Mouse (Mus musculus) left cerebral cortex, postnatal 4 days (tissue): ENCODE measurements around the gene Erp44. TPM values are rescaled to one million over a fixed set of nuclear protein-coding genes. Genes with fewer than 3 reads are reported as not detected.
A peak's percentile ranks its signal among the peaks of the same experiment; 100 is the strongest.

Source experiments
- DNase-seq: peaks from one replicate; pipeline ENCODE4 v3.0.0-alpha.2; 2022
- intact Hi-C: fragments of 180-260 bp; cut with DNase I; formaldehyde crosslinking; loops from one replicate; pipeline ENCODE4 v1.15.1; 2025
- total RNA-seq, 2 experiments: library from RNA; stranded (reverse); gene quantifications; 2 replicates each; pipeline ENCODE4 v1.2.3; 2021

Gene Erp44
- total RNA-seq, 2 experiments from 2014 or later: 36.4 to 38.1 TPM

- DNase-seq: no peak
- intact Hi-C loops: no loop called here
These were observed 36.9 kb downstream of the Erp44 start for GRCm38 (mm10) chr4:48242482-48242881.

GRCm38 (mm10) chr4:48239046-48239445 lies 40.3 kb downstream of the Erp44 start:
- DNase-seq: no peak

GRCm38 (mm10) chr4:48236721-48237120 lies 42.6 kb downstream of the Erp44 start:
- no peak for DNase-seq
- intact Hi-C loops: no loop called here

More at GRCm38 (mm10) chr4:48239046-48239445, 40.3 kb downstream of the Erp44 start:
- intact Hi-C loops: no loop called here

GRCm38 (mm10) chr4:48226800-48227199 lies 52.6 kb downstream of the Erp44 start:
- no peak for DNase-seq
- intact Hi-C loops: loop anchor here (5.0 kb wide), 1 partner anchor 156 kb away; no protein-coding TSS in a partner anchor

- no peak for DNase-seq
- intact Hi-C loops: loop anchor here (5.0 kb wide), 1 partner anchor 157 kb away; no protein-coding TSS in a partner anchor
These were observed 53.8 kb downstream of the Erp44 start for GRCm38 (mm10) chr4:48225604-48226003.

- DNase-seq: peak; percentile 68
- intact Hi-C loops: loop anchor here (5.0 kb wide), 1 partner anchor 157 kb away; no protein-coding TSS in a partner anchor
These were observed 54.2 kb downstream of the Erp44 start for GRCm38 (mm10) chr4:48225173-48225572.

GRCm38 (mm10) chr4:48203564-48203963 lies 75.8 kb downstream of the Erp44 start:
- peak; percentile 22 for DNase-seq
- intact Hi-C loops: no loop called here

GRCm38 (mm10) chr4:48198447-48198846 lies 80.9 kb downstream of the Erp44 start:
- DNase-seq: no peak
- intact Hi-C loops: no loop called here

- intact Hi-C loops: no loop called here
- DNase-seq: no peak
These were observed 81.4 kb downstream of the Erp44 start for GRCm38 (mm10) chr4:48197925-48198324.

- DNase-seq: no peak
- intact Hi-C loops: no loop called here
These were observed 97.1 kb downstream of the Erp44 start for GRCm38 (mm10) chr4:48182115-48182806.

GRCm38 (mm10) chr4:48181366-48181765 lies 98.0 kb downstream of the Erp44 start:
- no peak for DNase-seq

GRCm38 (mm10) chr4:48180922-48181321 lies 98.4 kb downstream of the Erp44 start:
- no peak for DNase-seq
- intact Hi-C loops: no loop called here

More at GRCm38 (mm10) chr4:48181366-48181765, 98.0 kb downstream of the Erp44 start:
- intact Hi-C loops: no loop called here

GRCm38 (mm10) chr4:48175666-48176065 lies 103.7 kb downstream of the Erp44 start:
- intact Hi-C loops: no loop called here
- DNase-seq: no peak

- intact Hi-C loops: no loop called here
- DNase-seq: peak; percentile 22
These were observed 115.5 kb downstream of the Erp44 start for GRCm38 (mm10) chr4:48163851-48164250.

- no peak for DNase-seq
- intact Hi-C loops: no loop called here
These were observed 119.0 kb downstream of the Erp44 start for GRCm38 (mm10) chr4:48160386-48160785.

GRCm38 (mm10) chr4:48155864-48156263 lies 123.5 kb downstream of the Erp44 start:
- no peak for DNase-seq
- intact Hi-C loops: no loop called here

- intact Hi-C loops: no loop called here
- DNase-seq: no peak
These were observed 126.1 kb downstream of the Erp44 start for GRCm38 (mm10) chr4:48153229-48153628.

- DNase-seq: no peak
- intact Hi-C loops: no loop called here
These were observed 129.9 kb downstream of the Erp44 start for GRCm38 (mm10) chr4:48149492-48149891.
